Mouse (Mus musculus): Measurements from ENCODE around the gene Ehbp1.

DNA sequence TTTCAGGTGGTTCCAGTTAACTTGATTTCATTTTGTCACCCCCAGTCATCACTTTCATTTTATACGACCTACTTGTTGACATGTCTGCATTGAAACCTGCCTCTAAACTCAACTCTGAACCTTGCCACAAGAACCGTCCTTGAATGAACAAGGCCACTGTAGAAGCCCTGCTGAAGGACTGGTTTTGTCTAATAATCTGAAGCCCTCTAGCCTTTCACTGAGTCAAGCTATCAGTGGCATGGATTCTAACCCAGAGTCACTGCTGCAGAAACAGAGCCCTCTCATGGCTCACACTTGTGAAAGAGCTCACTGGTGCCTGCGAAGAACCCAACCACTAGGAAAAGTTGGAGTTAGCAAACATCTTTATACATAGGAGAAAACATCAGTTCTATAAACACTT is 142.2 kb downstream of the Ehbp1 start:
- no peak for TF ChIP-seq CTCF (IDR thresholded peaks at IDR 0.05; ENCODE audit: borderline replicate concordance, insufficient read depth, low read depth, low read length)
- TF ChIP-seq POLR2A (IDR thresholded peaks at IDR 0.05; ENCODE audit: borderline replicate concordance, insufficient read depth, low read length), result no peak
